Comparison of ENCODE assay signal across 8 mouse cellular contexts in the genomic region with DNA sequence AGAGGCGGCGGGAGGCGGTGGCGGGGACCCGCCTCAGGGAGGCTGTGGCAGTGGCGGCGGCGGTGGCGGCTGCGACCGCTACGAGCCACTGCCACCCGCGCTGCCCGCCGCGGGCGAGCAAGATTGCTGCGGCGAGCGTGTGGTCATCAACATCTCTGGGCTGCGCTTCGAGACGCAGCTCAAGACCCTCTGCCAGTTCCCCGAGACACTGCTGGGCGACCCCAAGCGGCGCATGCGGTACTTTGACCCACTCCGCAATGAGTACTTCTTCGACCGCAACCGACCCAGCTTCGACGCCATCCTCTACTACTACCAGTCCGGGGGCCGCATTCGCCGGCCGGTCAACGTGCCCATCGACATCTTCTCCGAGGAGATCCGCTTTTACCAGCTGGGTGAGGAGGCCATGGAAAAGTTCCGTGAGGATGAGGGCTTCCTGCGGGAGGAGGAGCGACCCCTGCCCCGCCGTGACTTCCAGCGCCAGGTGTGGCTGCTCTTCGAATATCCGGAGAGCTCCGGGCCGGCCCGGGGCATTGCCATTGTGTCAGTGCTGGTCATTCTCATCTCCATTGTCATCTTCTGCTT. TPM values are rescaled to one million over a fixed set of nuclear protein-coding genes. Genes with fewer than 3 reads are reported as not detected.
DNase-seq lines count a peak whose midpoint lies in the region; ATAC-seq and TF ChIP-seq lines count a peak whose summit lies in the region.

No protein-coding gene starts in this region.

- H3K27me3 ChIP-seq in forebrain, embryonic 15.5 days, result no peaks in the 10 kb centered on the region
- peaks cover 7% of the 10 kb centered on the region; the same call in 1 of the 2 replicates for H3K27me3 ChIP-seq in intestine, embryonic 15.5 days (replicated peaks)
- H3K27me3 ChIP-seq in liver, postnatal 0 days (ENCODE audit: insufficient read depth, low read length), result peaks cover 37% of the 10 kb centered on the region

- no peaks in the 10 kb centered on the region for H3K9me3 ChIP-seq in forebrain, embryonic 15.5 days
- H3K9me3 ChIP-seq in intestine, embryonic 15.5 days, result no peaks in the 10 kb centered on the region
- no peaks in the 10 kb centered on the region for H3K9me3 ChIP-seq in liver, postnatal 0 days (ENCODE audit: low read length)

- ATAC-seq in forebrain, embryonic 15.5 days (replicated peaks), result peak; percentile 63
- peak; percentile 62; the same call in 1 of the 2 replicates for ATAC-seq in intestine, embryonic 15.5 days
- ATAC-seq in liver, postnatal 0 days, result 0 out of 2 replicates have a peak, but pooled peaks have one; percentile 3

- peak overlapping the region; percentile 89 for H3K27ac ChIP-seq in forebrain, embryonic 15.5 days (replicated peaks)
- H3K27ac ChIP-seq in intestine, embryonic 15.5 days, result no peak overlapping the region
- H3K27ac ChIP-seq in liver, postnatal 0 days (ENCODE audit: low read depth), result no peak overlapping the region

- DNase-seq in embryo, embryonic 10.5 days (ENCODE audit: low spot score), result peak; percentile 58
- no peak for DNase-seq in embryo, embryonic 9.5 days (ENCODE audit: extremely low spot score)
- DNase-seq in R1 (ENCODE audit: low read depth, low spot score), result peak; percentile 27
- DNase-seq in liver, postnatal 0 days, result peak; percentile 16
- DNase-seq in right cerebral cortex, postnatal 25 days, result peak; percentile 56
- no peak for DNase-seq in urinary bladder, postnatal 14 days (ENCODE audit: low spot score)

- H3K36me3 ChIP-seq in forebrain, embryonic 15.5 days, result no peaks in the 10 kb centered on the region
- no peaks in the 10 kb centered on the region for H3K36me3 ChIP-seq in intestine, embryonic 15.5 days
- H3K36me3 ChIP-seq in liver, postnatal 0 days (replicated peaks; ENCODE audit: insufficient read depth, low read length), result no peaks in the 10 kb centered on the region

- under 1% methylated on average over 54 of the region's 55 CpGs for WGBS in forebrain, embryonic 15.5 days
- WGBS in intestine, embryonic 15.5 days, result 1% methylated on average over 55 of the region's 55 CpGs
- 1% methylated on average over 48 of the region's 55 CpGs for WGBS in liver, postnatal 0 days (ENCODE audit: insufficient replicate concordance)

- peaks cover 59% of the 10 kb centered on the region for H3K4me1 ChIP-seq in forebrain, embryonic 15.5 days
- no peaks in the 10 kb centered on the region for H3K4me1 ChIP-seq in intestine, embryonic 15.5 days (replicated peaks)
- H3K4me1 ChIP-seq in liver, postnatal 0 days (ENCODE audit: insufficient read depth), result peaks cover 8% of the 10 kb centered on the region

- TF ChIP-seq CTCF in liver, postnatal 0 days (IDR thresholded peaks at IDR 0.05; ENCODE audit: low read depth), result no peak

- H3K4me3 ChIP-seq in forebrain, embryonic 15.5 days, result peak overlapping the region; percentile 67
- H3K4me3 ChIP-seq in intestine, embryonic 15.5 days (replicated peaks), result peak overlapping the region; percentile 60
- peak overlapping the region; percentile 63 for H3K4me3 ChIP-seq in liver, postnatal 0 days (ENCODE audit: low read depth, low read length)

- peak overlapping the region; percentile 80 for H3K9ac ChIP-seq in forebrain, embryonic 15.5 days (replicated peaks)
- H3K9ac ChIP-seq in intestine, embryonic 15.5 days, result peak overlapping the region; percentile 56
- H3K9ac ChIP-seq in liver, postnatal 0 days (replicated peaks), result peak overlapping the region; percentile 58

- no peak for TF ChIP-seq EP300 in liver, postnatal 0 days (IDR thresholded peaks at IDR 0.05; ENCODE audit: low read depth)

- peak overlapping the region; percentile 78 for H3K4me2 ChIP-seq in forebrain, embryonic 15.5 days (replicated peaks)
- H3K4me2 ChIP-seq in intestine, embryonic 15.5 days (replicated peaks), result peak overlapping the region; percentile 99
- H3K4me2 ChIP-seq in liver, postnatal 0 days (ENCODE audit: low read depth, low read length), result peak overlapping the region; percentile 89

RNA-seq across cellular contexts. Expression of gene Kcna3, which starts 0.6 kb away (rescaled TPM):
- 21.8 and 21.9 TPM in 2 replicates for polyA plus RNA-seq in forebrain, embryonic 15.5 days (2015; fragmentation: Nextera tagmentation; extraction: Ambion mirVana)
- 0.96 and 1.2 TPM in 2 replicates for polyA plus RNA-seq in intestine, embryonic 15.5 days (2015; fragmentation: Nextera tagmentation; extraction: Ambion mirVana)
- polyA plus RNA-seq in liver, postnatal 0 days (2015; fragmentation: Nextera tagmentation; extraction: Ambion mirVana), result 1.2 TPM in 2 replicates

Comparison
In these comparisons a context has a peak if more than half of its experiments do, and no peak if none do; other contexts are left out.
1. DNase-seq: peak in embryo, embryonic 10.5 days (single experiment), R1 (single experiment), liver, postnatal 0 days (single experiment) and right cerebral cortex, postnatal 25 days (single experiment); none in embryo, embryonic 9.5 days (single experiment) and urinary bladder, postnatal 14 days (single experiment).
2. ATAC-seq: peak in every context shown above with its lines; median percentile 63 in forebrain, embryonic 15.5 days; 62 in intestine, embryonic 15.5 days; 3 in liver, postnatal 0 days.
3. RNA of gene Kcna3, which starts 0.6 kb away (polyA plus RNA-seq): 21.8 to 21.9 TPM in forebrain, embryonic 15.5 days; 1.2 TPM in liver, postnatal 0 days and 0.96 to 1.2 TPM in intestine, embryonic 15.5 days; every median in the first group is over 10 times any median in the second.
4. Peak in every context shown above with its lines, with median percentiles within 50 percentile points of each other: H3K4me2 ChIP-seq, H3K4me3 ChIP-seq and H3K9ac ChIP-seq.